Mouse (Mus musculus) lung, embryonic 14.5 days (tissue): ENCODE measurements at regions not wholly inside any gene's neighbourhood (a gene's known extent, or its start where the extent isn't known, plus 50 kb on each side); places are given as distances from the start of the nearest gene placed in this dataset.

Source experiments
- ATAC-seq: fragments of 200-750 bp; cut with Nextera tagmentation; 2 replicates; pipeline ENCODE4 v1.8.0; 2017; ENCODE audit warnings: mild to moderate bottlenecking, moderate TSS enrichment, moderate library complexity; ENCODE audit not compliant: insufficient read depth
- DNase-seq: peaks from one replicate; pipeline ENCODE4 v3.0.0-alpha.2; 2015
- H3K27ac ChIP-seq: fragments of 300-500 bp; sonication (generic); 2 replicates; pipeline ENCODE4 v1.5.1; 2014; ENCODE audit warnings: low read depth, mild to moderate bottlenecking, moderate library complexity
- H3K27me3 ChIP-seq: fragments of 300-500 bp; sonication (generic); 2 replicates; pipeline ENCODE4 v1.6.1; 2014; ENCODE audit warnings: low read length, control low read depth; ENCODE audit not compliant: insufficient read depth
- H3K36me3 ChIP-seq: fragments of 300-500 bp; sonication (generic); 2 replicates; pipeline ENCODE4 v1.6.1; 2014; ENCODE audit warnings: control low read depth; ENCODE audit not compliant: insufficient read depth
- H3K4me1 ChIP-seq: fragments of 300-500 bp; sonication (generic); 2 replicates; pipeline ENCODE4 v1.6.1; 2014; ENCODE audit warnings: antibody characterized with exemption, control low read depth; ENCODE audit not compliant: insufficient read depth
- H3K4me2 ChIP-seq: fragments of 300-500 bp; sonication (generic); 2 replicates; pipeline ENCODE4 v1.6.1; 2014; ENCODE audit warnings: mild to moderate bottlenecking
- H3K4me3 ChIP-seq: fragments of 300-500 bp; sonication (generic); 2 replicates; pipeline ENCODE4 v1.5.1; 2014; ENCODE audit warnings: low read depth, low read length
- H3K9ac ChIP-seq: fragments of 300-500 bp; sonication (generic); 2 replicates; pipeline ENCODE4 v1.6.1; 2014
- H3K9me3 ChIP-seq: fragments of 300-500 bp; sonication (generic); 2 replicates; pipeline ENCODE4 v1.6.1; 2016; ENCODE audit warnings: low read depth, low read length, control low read depth
- CTCF ChIP-seq: IDR thresholded peaks from 2 replicates; pipeline ENCODE4 v1.5.1; 2016; ENCODE audit warnings: antibody characterized with exemption, low read depth
- WGBS: fragments of 180-500 bp; shearing (Covaris S2); extraction: QIAGEN DNeasy Blood & Tissue Kit; methylation state at CpG from one replicate; pipeline ENCODE4 v1.1.7; 2014; 5-methylcytosine and 5-hydroxymethylcytosine counted together

DNA sequence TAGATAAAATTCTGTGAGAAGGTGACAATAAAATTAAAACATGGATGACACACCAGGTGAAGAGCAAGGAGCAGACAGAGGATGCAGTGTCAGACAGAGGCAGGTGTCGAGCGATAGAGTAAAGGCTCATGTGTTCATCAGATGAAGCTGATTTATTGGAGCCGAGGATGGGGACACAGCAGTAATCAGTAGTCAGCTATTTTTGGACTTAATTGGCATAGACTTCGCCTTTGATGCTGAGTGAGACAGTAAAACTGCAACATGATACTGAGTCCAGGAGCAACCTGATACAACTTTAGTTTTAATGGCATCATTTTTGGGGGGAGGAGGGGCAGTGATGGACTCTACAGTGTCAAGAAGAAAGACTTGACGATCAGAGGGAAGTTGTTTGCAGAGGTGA is 272.6 kb upstream of the Spock3 start:
- H3K4me1 ChIP-seq, result no peaks in the 10 kb centered on the region
- no peak overlapping the region for H3K4me2 ChIP-seq
- H3K4me3 ChIP-seq, result no peak overlapping the region
- ATAC-seq (no peak), DNase-seq (no peak)
- H3K27ac ChIP-seq, result no peak overlapping the region
- 46% methylated on average over 5 of the region's 5 CpGs for WGBS
- no peaks in the 10 kb centered on the region for H3K27me3 ChIP-seq
- H3K36me3 ChIP-seq, result no peaks in the 10 kb centered on the region
- no peak for TF ChIP-seq CTCF
- H3K9ac ChIP-seq, result no peak overlapping the region
- H3K9me3 ChIP-seq, result no peaks in the 10 kb centered on the region

DNA sequence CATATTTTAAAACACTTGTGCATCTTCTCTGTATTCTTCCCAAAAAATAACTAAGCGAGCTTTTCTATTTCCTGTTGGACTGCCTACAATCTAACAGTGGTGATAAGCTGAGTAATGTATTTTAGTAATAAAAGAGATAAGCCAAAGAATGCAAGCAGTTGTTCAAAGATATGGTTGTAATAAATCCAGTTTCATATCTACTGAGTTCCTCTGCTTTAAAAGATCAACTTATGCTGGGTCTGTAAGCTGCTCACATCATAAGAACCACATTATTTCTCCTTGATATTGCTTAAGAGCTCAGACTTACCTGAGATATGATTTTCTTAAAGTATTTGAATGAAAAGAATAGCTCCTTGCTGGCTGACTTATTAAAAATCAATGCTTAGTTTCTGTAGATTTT is 266.6 kb upstream of the Spock3 start:
- Histone ChIP-seq H3K27ac (no peak overlapping the region), H3K9me3 (no peaks in the 10 kb centered on the region), H3K9ac (no peak overlapping the region), H3K4me2 (no peak overlapping the region), H3K36me3 (no peaks in the 10 kb centered on the region), H3K4me1 (no peaks in the 10 kb centered on the region; the same call in 1 of the 2 replicates), H3K27me3 (no peaks in the 10 kb centered on the region), H3K4me3 (no peak overlapping the region)
- 31% methylated on average over 1 of the region's 1 CpGs for WGBS
- DNase-seq (no peak), ATAC-seq (no peak)
- TF ChIP-seq CTCF, result no peak

DNA sequence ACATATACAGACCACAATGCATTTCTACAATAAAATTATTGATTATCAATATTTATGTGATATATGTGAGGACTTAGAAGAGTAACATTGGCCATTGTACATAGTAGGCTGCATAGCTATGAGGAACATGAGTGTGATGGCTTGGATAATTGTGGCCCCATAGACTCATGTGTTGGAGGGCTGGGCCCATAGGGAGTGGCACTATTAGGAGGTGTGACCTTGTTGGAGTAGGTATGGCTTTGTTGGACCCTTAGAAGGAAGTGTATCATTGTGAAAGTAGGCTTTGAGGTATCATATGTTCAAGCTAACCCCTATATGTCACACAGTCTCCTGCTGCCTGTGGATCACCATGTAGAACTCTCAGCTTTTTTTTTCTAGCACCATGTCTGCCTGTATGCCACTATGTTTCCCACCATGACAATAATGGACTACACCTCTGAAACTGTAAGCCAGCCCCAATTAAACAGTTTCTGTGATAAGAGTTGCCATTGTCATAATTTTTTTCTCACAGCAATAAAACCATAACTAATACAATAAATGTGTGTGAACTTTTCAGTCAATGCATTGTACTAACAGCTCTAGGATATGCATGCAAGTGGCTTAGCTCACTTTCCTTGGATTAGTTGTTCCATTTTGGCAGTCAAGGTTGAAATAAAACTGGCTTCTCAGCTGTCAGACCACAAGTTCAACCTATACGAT is 265.3 kb upstream of the Spock3 start:
- no peak overlapping the region for H3K4me2 ChIP-seq
- H3K36me3 ChIP-seq, result no peaks in the 10 kb centered on the region
- no peaks in the 10 kb centered on the region for H3K27me3 ChIP-seq
- no peak overlapping the region for H3K9ac ChIP-seq
- H3K27ac ChIP-seq, result no peak overlapping the region
- 9% methylated on average over 1 of the region's 1 CpGs for WGBS
- no peaks in the 10 kb centered on the region; the same call in 1 of the 2 replicates for H3K4me1 ChIP-seq
- H3K9me3 ChIP-seq, result no peaks in the 10 kb centered on the region
- no peak for DNase-seq
- no peak overlapping the region for H3K4me3 ChIP-seq
- no peak for TF ChIP-seq CTCF
- ATAC-seq, result no peak

DNA sequence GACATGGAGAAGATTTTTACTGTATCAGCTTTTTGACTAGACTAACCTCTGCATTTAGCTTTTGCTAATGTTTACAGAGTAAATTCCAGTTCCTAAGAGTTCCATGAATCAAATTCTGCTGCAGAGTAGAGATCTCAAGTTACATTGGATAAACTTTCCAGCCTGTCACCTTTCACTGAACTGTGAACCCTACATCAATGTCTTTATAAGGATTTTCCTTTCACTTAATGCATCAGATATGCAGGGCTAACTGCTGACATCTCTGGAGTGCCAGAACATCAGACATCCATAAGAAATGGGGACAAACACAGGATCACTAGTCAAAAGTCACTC is 264.8 kb upstream of the Spock3 start:
- Histone ChIP-seq H3K27me3 (no peaks in the 10 kb centered on the region), H3K27ac (no peak overlapping the region), H3K4me1 (no peaks in the 10 kb centered on the region; the same call in 1 of the 2 replicates), H3K36me3 (no peaks in the 10 kb centered on the region), H3K4me2 (no peak overlapping the region), H3K9me3 (no peaks in the 10 kb centered on the region), H3K4me3 (no peak overlapping the region), H3K9ac (no peak overlapping the region)
- DNase-seq (peak; percentile 36), ATAC-seq (peak; percentile 44; the same call in 1 of the 2 replicates)
- TF ChIP-seq CTCF, result no peak
